Mouse (Mus musculus): ENCODE data around the gene Asrgl1.

DNA sequence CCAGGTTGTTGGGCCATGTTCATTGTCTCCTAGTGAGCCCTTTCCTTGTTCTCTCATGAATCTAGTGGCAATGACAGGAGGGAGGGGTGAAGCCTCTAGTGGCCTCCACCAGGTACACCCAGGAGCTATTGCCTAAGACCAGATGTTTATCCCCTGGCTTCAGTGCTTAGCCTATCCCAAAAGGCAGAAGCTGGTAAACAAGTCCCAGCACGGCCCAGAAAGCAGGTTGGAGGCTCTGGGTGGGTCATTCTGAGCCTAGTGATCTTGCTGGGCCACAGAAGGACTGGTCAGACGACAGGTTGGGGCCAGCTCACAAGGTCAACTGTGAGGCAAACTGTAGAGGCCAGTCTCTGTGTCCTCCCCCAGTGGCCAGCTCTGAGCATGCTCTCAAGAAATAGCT, 44.7 kb downstream of the Asrgl1 start:
- TF ChIP-seq TAL1 (IDR thresholded peaks at IDR 0.05; ENCODE audit: low read length) = no peak
- no peak for TF ChIP-seq GATA1 (IDR thresholded peaks at IDR 0.05; ENCODE audit: low read length)

Measured in erythroblast, embryonic 14.5 days (primary cell).